Mouse (Mus musculus) left cerebral cortex, postnatal 14 days (tissue): ENCODE data around the gene Tbx5. TPM values are rescaled to one million over a fixed set of nuclear protein-coding genes. Genes with fewer than 3 reads are reported as not detected.
"Not testable (repeated sequence)": the region's sequence is repeated elsewhere in the genome, so short reads cannot be mapped to it uniquely, and the experiment has no call there.

Experiments used
- DNase-seq, 2 experiments: peaks; one replicate each; pipeline ENCODE4 v3.0.0; 2021 to 2022; ENCODE audit warnings: low spot score in 2 of 2, mixed read lengths in 1 of 2
- intact Hi-C: fragments of 180-260 bp; cut with DNase I; formaldehyde crosslinking; loops from one replicate; pipeline ENCODE4 v1.15.1; 2025
- total RNA-seq, 2 experiments: library from RNA; stranded (reverse); gene quantifications; 2 replicates each; pipeline ENCODE4 v1.2.3; 2021

Gene Tbx5
- total RNA-seq, 2 experiments from 2014 or later = not detected

DNA sequence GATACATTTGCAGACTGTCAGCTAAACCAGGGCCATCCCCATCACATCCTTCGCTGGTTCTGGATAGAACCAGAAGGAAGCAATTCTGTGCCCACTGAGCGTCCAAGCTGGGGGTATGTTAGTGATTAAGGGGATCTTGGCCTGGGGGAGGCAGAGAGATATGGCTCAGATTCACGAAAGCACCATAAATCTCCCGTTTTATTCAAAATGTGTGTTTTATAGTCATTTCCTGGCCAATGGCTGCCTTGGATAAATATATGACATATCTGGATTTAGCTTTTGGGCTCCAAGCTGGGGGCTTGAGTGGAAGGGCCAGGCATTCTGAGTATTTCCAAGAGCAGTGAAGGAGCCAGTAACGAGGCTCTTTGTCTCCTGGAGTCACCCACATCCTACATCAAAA lies 59.5 kb downstream of the Tbx5 start:
- intact Hi-C loops = no loop called here
- no peak for DNase-seq

DNA sequence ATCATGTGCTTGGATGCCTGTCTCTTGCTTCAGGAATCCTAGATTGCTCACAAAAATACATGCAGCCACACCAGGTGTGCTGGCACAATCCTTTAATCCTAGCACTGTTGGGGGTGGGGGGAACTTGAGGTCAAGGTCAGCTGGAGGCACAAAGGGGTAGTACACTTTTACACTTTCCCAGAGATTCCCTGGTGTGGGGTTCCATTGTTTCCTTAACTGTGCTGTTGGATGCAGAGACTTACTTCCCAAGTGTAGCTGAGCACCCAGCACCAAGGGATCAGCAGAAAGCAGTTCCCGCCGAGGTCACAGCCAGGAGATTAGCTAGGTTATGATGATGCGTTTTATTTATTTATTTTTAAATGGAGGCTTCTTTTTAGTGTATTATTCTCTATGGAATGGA lies 60.6 kb downstream of the Tbx5 start:
- intact Hi-C loops = no loop called here
- DNase-seq = no peak

DNA sequence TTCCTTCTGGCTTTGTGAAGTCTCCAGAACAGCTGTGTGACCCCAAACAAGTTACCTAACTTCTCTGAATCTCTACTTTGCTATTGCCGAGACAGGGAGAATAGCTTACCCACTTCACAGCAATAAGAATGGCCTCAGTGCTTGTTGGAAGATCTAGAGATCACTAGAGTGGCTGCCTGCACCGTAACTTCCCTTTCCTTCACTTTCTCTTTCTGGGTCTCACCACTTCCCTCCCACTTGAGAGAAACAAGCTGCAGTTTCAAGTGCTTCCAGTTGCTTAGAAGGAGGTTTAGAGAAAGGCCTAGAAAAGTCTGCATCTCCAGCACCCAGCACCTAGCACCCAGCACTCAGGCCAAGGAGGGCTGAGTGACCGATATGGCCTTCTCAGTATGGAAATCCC lies 64.1 kb downstream of the Tbx5 start:
- no peak for DNase-seq
- intact Hi-C loops = no loop called here

DNA sequence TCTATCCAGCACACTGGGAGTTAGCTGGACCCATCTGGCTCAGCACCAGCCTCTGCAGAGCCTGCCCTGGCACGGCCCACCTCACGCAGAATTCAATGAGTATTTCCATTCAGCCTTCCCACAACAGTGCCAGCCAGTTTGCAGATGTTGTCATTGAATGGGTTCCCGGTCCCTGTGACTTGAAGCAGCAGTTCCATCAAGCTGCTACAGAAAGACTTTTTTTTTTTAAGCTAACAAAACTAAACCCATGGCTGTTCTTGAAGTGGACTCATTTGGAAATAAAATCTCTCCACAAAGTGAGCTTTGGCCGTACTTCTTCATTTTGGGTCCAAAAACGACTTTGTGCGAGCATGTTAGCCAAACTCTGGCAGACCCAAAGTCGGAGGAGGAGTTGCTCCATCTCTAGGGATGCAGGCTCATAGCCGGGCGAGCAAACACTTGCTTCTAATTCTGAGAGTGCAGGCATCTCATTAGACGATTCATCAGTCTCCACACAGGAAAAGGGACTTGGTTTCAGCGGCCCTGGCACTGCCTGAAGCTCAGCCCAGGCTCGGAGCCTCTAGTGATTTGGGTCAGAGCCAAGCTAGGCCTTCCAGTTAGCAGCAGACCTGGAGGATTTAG lies 84.2 kb downstream of the Tbx5 start:
- DNase-seq = peak; percentile 70 to 78
- intact Hi-C loops = no loop called here

DNA sequence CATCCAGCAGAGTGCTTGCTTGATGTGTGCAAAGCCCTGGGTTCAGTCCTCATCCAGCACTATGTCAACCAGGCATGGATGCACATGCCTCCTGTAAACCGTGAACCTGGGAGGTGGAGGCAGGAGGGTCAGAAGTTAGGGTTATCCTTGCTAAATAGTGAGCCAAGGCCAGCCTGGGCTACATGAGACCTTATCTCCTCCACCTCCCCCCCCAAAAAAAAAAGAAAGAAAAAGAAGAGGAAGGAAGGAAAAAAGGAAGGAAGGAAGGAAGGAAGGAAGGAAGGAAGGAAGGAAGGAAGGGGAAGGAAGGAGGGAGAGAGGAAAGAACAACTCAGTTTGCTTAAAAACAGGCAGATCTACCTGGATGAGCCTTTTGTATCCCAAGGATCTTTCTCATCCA lies 85.9 kb downstream of the Tbx5 start:
- intact Hi-C loops, DNase-seq: not testable (repeated sequence)

DNA sequence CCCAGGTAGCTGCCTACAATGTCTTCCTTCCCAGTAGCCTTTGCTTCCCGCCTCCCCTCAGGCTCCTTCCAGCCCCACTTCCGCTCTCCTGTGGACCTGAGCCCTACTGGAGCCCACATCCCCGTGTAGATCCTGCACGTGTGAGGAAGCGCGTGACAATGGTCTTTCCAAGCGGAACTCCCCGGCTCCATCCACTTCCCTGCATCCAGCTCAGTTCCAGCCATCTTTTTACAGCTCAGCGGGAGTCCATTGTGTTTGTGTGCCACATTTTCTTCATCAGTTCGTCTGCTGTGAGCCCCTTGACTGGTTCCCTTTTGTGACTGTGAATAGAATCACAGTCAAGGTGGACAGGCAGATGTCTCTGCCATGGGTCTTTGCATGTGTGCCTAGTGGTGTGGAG lies 88.5 kb downstream of the Tbx5 start:
- DNase-seq = no peak
- intact Hi-C loops = no loop called here

DNA sequence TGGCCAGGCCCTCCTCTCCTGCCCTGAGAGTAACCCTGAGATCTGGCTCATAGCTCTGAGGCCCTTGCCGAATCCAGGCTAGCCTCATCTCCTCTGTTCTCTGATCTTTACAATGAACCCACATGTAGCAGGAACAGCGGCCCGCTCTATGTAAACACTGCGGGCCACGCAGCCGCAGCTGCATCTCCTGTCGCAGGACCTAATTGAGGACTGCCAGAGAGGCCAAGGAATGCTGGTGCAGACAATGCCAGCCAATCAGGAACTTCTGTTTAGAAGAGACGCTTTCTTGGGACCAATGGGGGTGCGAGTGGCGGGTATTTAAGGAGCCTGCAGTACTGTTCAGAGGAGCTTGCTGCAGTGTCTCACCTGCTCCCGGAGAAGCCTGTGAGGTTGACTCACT lies 89.8 kb downstream of the Tbx5 start:
- DNase-seq = no peak
- intact Hi-C loops = no loop called here

Other genes starting within 250 kb of the Tbx5 start
- 1 to 10 TPM; 3.6 to 5.0 TPM for gene Tbx3, start 162.0 kb upstream of the Tbx5 start, total RNA-seq